Mouse (Mus musculus): ENCODE results near the gene Dnttip1.
"Not testable (repeated sequence)": the region's sequence is repeated elsewhere in the genome, so short reads cannot be mapped to it uniquely, and the experiment has no call there.

The Dnttip1 gene

GRCm38 (mm10) chr2:164745843-164746479 is at the start of gene Dnttip1, which contains the start of gene Wfdc3:
Dnttip1 (plus strand) TSS chr2:164745983.
Wfdc3 (minus strand) TSS chr2:164745931.
- DNase-seq (ENCODE audit: low read depth, low spot score): peak; percentile 92

DNA sequence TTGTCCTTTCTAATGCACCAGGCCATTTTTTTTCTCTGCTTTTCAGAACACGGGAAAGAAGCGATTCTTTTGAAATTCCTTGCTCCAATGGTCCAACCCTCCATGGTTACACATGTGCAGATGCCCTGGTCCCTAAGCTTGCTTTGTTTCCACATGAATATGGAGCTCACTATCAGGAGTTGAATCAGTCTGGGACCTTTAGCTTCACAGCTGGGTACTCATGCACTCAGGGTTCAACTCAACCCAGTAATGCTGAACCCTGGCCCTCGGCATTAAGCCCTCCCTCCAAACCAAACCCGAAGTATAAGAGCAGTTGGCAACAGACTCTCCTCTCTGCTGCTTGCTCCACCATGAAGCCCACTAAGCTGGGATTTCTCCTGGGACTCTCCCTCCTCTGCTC is 47.6 kb upstream of the Dnttip1 start, which contains the start of gene Spint4:
Gene Spint4 (plus strand): TSS at position 301 of the 400 bp plus-strand sequence.
- DNase-seq (ENCODE audit: low read depth, low spot score): peak; percentile 31

GRCm38 (mm10) chr2:164700959-164701358 is 44.8 kb upstream of the Dnttip1 start:
- no peak for DNase-seq (ENCODE audit: low read depth, low spot score)

- no peak for DNase-seq (ENCODE audit: low read depth, low spot score)
Measured at GRCm38 (mm10) chr2:164701761-164702160, 44.0 kb upstream of the Dnttip1 start.

DNA sequence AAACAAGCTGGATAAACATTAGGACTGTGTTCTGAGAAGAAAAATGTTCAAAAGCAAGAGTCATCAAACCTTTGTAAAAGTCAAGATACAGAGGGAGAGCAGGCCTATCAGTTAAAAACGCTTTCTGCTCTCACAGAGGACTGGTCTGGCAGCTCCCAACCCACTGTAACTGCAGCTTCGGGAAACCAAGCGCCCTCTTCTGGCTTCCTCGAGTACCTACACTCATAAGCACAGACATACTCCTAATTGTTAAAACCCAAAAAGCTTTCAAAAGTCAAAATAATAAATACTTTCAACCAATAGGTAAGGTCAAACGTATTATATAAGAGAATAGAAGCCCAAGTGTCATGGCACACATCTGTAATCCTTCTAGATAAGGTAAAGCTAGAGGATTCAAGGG is 41.5 kb upstream of the Dnttip1 start:
- DNase-seq (ENCODE audit: low read depth, low spot score): peak; percentile 50

DNA sequence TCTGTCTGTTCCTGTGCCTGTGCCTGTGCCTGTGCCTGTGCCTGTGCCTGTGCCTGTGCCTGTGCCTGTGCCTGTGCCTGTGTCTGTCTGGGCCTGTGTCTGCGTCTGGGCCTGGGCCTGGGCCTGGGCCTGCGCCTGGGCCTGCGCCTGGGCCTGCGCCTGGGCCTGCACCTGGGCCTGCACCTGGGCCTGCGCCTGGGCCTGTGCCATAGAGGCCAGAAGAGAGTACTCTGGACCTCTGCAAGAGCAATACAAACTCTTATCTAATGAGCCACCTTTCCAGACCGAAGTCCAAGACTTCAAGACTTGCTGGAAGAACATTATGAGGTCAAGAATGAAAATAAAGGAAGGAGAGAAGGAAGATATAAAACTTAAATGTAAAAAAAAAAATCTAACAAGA is 40.5 kb upstream of the Dnttip1 start:
- peak; percentile 59 for DNase-seq (ENCODE audit: low read depth, low spot score)

GRCm38 (mm10) chr2:164705991-164706390 is 39.8 kb upstream of the Dnttip1 start:
- peak; percentile 39 for DNase-seq (ENCODE audit: low read depth, low spot score)

DNA sequence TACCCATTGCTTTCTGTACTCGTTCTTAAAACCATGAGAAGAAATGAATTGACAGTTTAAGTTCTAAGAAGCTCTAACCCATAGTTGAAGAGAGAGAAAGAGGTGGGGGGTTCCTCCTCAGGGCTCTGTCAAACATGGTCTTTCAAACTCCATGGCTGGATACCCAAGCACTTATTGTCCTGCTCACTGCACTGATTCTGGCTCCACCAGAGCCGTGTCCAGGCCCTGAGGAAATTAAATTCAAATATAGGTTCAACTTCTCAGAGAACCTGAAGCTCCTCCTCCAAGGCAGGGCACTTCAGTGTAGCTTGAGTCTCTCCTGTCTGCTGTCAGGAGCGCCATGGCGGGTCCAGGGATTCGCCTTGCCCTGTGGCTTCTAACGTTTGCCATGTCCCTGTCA is 30.8 kb upstream of the Dnttip1 start, which contains the start of gene Spint5:
Gene Spint5 (plus strand): TSS at position 301 of the 400 bp plus-strand sequence.
- no peak for DNase-seq (ENCODE audit: low read depth, low spot score)

DNA sequence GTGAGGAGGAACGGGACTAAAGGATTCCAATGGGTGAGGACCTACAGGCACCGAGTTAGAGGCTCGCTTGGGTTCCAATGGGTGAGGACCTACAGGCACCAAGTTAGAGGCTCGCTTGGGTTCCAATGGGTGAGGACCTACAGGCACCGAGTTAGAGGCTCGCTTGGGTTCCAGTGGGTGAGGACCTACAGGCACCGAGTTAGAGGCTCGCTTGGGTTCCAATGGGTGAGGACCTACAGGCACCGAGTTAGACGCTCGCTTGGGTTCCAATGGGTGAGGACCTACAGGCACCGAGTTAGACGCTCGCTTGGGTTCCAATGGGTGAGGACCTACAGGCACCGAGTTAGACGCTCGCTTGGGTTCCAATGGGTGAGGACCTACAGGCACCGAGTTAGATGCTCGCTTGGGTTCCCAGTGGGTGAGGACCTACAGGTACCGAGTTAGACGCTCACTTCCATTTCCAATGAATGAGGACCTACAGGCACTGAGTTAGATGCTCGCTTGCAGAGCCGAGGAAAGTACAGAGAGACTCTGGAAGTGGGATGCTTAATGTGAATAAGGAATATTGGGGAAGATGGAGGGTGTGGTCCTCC is 29.5 kb upstream of the Dnttip1 start:
- DNase-seq (ENCODE audit: low read depth, low spot score): not testable (repeated sequence)

- peak; percentile 74 for DNase-seq (ENCODE audit: low read depth, low spot score)
Measured at GRCm38 (mm10) chr2:164723276-164723675, 22.5 kb upstream of the Dnttip1 start.

GRCm38 (mm10) chr2:164725895-164726619 is 19.7 kb upstream of the Dnttip1 start:
- peak; percentile 66 for DNase-seq (ENCODE audit: low read depth, low spot score)

GRCm38 (mm10) chr2:164731719-164732118 is 14.1 kb upstream of the Dnttip1 start:
- DNase-seq (ENCODE audit: low read depth, low spot score): no peak

GRCm38 (mm10) chr2:164733259-164733658 is 12.5 kb upstream of the Dnttip1 start:
- no peak for DNase-seq (ENCODE audit: low read depth, low spot score)

GRCm38 (mm10) chr2:164734839-164735238 is 10.9 kb upstream of the Dnttip1 start:
- DNase-seq (ENCODE audit: low read depth, low spot score): no peak

- no peak for DNase-seq (ENCODE audit: low read depth, low spot score)
Measured at GRCm38 (mm10) chr2:164735446-164735845, 10.3 kb upstream of the Dnttip1 start.

DNA sequence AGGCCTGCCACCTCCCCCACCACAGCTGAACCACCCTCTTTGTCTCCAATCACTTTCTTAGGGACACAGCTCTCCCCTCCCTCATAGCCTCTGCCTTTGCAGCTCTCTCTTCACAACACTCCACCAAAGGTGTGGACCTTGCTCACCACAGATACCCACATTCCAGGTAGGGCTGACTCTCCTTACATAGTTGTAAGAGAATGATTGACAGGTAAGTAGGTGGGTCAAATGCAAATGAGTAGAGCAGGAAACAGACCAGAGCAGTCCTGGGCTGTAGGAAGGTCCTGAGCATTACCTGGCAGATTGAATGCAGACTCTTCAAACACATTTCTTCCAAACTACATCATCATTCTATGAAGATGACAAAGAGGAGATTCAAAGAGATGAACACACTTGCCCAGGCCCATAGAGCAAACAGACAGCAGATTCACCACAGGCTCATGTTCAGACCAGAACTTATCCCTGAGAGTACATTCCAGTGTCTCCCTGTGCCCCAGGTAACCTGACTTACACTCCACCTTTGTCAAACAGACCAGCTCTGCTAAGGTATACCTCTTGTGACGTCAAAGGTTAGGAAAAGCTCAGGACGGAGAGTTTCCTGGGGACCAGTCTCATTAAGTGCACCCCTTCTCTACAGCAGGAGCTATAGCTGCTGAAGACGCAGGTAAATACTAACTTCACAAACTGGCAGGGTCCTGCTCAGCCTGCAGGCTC is 8.2 kb upstream of the Dnttip1 start:
- peak; percentile 21 for DNase-seq (ENCODE audit: low read depth, low spot score)

- DNase-seq (ENCODE audit: low read depth, low spot score): no peak
Measured at GRCm38 (mm10) chr2:164739876-164740275, 5.9 kb upstream of the Dnttip1 start.

- DNase-seq (ENCODE audit: low read depth, low spot score): no peak
Measured at GRCm38 (mm10) chr2:164744987-164745386, 796 bp upstream of the Dnttip1 start.

DNA sequence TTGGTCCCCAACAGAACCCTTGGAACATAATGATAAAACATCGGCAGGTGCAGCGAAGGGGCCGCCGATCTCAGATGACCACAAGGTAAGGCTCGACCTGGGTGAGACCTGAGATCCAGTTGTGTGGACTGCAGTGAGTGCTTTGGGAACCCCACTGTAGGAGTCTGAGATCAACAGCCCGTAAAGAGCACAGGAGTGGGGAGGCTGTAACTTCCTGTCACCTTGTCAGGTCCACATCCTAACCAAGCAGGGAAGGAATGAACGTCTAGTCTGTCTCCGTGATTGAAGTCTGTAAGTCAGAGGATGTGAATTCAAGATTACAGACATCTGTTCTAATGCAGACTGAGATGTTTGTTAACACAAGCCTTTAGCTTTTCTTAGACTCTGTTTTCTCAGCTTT is 910 bp downstream of the Dnttip1 start:
- no peak for DNase-seq (ENCODE audit: low read depth, low spot score)

GRCm38 (mm10) chr2:164748191-164748590 is 2.4 kb downstream of the Dnttip1 start:
- no peak for DNase-seq (ENCODE audit: low read depth, low spot score)

DNA sequence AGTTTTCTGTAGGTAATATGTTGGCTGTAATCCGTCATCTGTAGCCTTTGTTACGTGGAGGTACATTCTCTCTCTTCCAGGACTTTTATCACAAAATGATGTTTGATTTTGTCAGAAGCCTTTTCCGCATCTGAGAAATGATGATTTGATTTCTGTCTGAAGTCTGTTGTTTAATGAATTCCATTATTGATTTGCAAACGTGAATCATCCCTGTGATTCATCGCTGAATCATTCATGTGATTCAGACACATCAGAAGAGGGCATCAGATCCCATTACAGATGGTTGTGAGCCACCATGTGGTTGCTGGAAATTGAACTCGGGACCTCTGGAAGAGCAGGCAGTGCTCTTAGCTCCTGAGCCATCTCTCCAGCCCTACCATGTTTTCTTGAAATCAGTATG is 3.2 kb downstream of the Dnttip1 start:
- no peak for DNase-seq (ENCODE audit: low read depth, low spot score)

- no peak for DNase-seq (ENCODE audit: low read depth, low spot score)
Measured at GRCm38 (mm10) chr2:164752454-164752853, 6.7 kb downstream of the Dnttip1 start.
